Mouse (Mus musculus) cerebral cortex, adult 2 months (tissue): Measurements from ENCODE around the gene Olfr1052.

Experiments
- WGBS: fragments of 180-500 bp; shearing (Covaris S2); methylation state at CpG from one replicate; pipeline ENCODE4 v1.1.7; 2018; 5-methylcytosine and 5-hydroxymethylcytosine counted together

Gene Olfr1052

DNA sequence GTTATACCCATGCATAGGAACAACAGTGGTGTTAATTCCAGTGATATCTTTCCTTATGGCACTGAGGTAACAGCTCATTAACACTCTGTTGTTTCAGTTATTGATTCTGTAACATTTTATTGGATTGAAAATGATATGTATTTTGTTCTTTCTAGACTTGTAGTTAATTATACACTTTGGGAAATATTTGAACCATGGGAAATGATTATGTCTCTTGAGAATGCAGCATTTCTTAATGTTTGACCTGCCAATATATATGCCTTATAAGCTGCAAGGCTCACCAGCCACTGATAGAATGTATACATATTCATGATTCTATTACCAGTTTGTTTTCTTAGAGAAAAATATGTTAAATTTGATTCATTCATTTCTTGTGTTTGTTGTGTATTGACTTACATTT, at the start of gene Olfr1052:
TSS of gene Olfr1052 (plus strand) at position 301 of the 400 bp plus-strand sequence.

GRCm38 (mm10) chr2:86258228-86258627, 34.0 kb upstream of the Olfr1052 start, which contains the start of gene Olfr1049:
Gene Olfr1049, minus strand, starts transcription at chr2:86258328.

DNA sequence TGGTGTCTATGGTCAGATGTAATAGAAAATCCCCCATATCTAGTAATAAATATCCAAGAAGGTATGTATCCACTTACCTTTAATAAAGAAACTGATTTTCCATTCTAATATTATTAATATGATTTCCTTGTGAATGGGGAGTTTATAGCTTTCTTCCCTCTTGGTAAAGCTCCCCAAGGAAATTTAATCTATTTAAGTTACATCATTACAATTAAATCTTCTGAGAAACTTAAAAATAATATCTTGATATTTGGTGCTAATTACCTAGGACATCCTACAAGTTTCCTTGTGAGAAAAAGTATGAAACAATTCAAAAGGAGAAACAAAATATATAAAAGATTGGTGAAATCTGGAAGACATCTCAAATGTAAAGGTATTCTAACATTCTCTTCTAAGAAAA, 13.3 kb upstream of the Olfr1052 start, which contains the start of gene Olfr1051:
TSS of gene Olfr1051 (minus strand) at position 101 of the 400 bp plus-strand sequence.

DNA sequence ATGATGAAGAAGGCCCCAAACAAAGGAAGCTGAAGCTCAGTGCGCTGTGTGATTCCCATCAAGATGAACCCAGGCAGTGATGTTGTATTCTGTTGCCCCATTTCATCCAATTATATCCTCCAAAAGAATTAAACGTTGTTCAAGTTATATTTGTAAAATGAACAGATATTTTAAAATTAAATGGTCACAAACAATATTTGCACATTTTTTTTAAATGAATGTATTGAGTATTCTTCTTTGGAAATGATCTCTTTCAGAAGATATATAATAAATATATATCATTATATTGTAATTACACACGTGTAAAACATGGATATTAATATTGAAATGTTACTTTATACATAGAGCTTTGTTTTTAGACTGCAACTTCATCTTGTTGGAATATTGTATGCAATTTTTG, 22.9 kb downstream of the Olfr1052 start, which contains the start of gene Olfr1053:
TSS of gene Olfr1053 (minus strand) at position 101 of the 400 bp plus-strand sequence.
- WGBS = 59% methylated on average over 3 of the region's 3 CpGs

GRCm38 (mm10) chr2:86335333-86335732, 43.1 kb downstream of the Olfr1052 start, which contains the start of gene Olfr1054:
Gene Olfr1054, minus strand, starts transcription at chr2:86335433.
- WGBS = 88% methylated on average over 3 of the region's 3 CpGs
